Mouse (Mus musculus) cerebellum, postnatal 36 days (tissue): ENCODE measurements around the gene Ick.
A peak's percentile ranks its signal among the peaks of the same experiment; 100 is the strongest.
"Not testable (repeated sequence)": the region's sequence is repeated elsewhere in the genome, so short reads cannot be mapped to it uniquely, and the experiment has no call there.

ENCODE experiments used
- DNase-seq, 2 experiments: peaks; one replicate each; pipeline ENCODE4 v3.0.0; 2021 to 2022; ENCODE audit warnings: mixed read lengths in 2 of 2

Ick gene

DNA sequence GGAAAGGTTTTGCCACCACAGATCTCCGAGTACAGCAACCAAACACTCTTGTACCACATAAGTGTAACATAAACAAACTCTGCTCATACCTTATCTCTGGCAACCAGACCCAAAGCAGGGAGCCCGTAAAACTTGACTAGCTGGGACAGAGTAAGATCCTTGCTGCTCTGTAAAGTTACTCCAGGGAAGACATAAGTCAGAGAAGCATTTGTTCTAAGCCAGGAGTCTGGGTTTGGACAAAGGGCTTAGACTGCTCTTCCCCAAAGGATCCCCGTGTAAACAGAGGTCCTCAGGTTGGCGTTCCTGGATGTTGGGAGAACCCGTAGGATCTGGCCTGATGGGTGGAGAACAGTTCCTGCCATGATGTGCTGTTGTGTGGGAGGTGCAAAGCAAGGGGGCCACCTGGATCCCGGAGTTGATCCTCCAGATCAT lies 3.5 kb upstream of the Ick start:
- DNase-seq: no peak

- DNase-seq: no peak
Observed at GRCm38 (mm10) chr9:78106821-78107220, 2.2 kb upstream of the Ick start.

- DNase-seq: no peak
Observed at GRCm38 (mm10) chr9:78107582-78107911, 1.4 kb upstream of the Ick start.

DNA sequence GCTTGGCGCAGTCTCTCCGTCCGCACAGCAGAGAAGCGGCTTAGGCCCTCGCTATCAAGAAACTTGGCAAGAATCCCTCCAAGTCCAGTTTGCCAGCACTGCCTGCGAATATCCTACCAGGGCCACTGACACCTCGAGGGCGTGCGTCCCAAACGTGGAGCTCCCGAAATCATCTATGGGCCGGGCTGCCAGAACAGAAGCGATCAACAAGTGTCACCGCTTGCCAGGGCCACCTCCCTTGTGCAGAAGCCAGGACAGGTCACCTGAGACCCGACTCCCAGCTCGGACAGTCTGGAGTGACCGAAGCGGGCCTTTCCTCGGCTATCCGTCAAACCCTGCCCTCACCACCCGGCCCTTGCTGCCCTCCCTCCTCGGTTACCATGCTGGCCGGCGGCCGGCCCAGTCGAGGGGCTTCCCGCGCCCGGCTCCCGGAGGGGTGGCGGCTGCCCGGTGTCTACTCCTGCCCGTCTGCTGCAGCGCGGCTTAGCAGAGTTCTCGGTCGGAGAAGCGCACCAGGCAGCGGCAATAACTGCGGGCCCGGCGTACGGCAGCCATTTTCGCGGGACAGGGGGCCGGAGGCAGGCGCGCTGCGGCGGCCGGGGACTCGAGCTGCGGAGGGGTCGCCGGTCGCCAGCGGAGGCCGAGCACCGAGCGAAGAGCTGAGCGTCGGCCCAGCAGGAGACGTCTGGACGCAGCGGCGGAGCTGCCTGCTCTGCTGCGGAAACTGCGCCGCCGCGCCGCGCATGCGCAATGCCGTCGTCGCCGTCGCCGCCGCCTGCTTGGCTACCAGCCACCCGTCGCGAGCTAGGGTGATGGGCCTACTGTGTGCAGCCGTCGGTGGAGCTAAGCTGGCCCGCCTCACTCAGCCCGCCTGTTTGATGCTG lies 838 bp upstream of the Ick start:
- DNase-seq: peak; percentile 82 to 87

DNA sequence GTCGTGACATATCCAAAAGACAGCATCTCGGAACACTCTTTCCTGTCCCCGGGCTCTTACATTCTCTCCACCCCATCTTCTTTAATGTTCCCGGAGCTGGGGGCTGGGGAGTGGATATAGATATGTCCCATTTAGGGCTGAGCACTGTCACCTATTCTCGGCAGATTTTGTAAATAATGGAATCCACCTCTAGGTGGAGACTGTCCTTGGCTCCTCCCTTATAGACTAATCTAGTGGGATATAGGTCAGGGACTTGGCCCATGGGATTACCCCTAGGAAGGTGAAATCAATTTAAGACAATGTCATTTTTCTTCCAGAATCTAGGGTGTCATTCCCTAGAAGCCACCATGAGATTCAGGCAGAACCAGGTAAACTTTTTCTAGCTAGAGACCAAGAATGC lies 664 bp downstream of the Ick start:
- no peak for DNase-seq

DNA sequence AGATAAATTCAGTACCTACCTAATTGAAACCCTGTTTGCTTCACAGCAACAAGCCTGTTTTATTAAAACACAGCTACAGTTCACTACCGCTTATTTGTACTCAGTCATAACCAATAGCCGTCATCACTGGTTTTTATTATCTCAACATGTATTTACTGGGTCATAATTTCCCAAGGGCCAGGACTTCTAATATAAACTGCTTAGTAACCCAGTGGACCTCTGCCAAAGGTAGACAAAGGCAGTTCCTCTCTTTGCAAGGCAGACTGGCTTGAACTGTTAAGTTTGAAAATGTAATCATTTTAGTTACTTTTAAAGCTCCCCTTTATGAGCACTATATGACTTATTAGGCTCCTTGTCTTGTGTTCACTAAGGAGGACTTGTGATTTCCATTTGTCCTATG lies 2.5 kb downstream of the Ick start:
- DNase-seq: no peak

DNA sequence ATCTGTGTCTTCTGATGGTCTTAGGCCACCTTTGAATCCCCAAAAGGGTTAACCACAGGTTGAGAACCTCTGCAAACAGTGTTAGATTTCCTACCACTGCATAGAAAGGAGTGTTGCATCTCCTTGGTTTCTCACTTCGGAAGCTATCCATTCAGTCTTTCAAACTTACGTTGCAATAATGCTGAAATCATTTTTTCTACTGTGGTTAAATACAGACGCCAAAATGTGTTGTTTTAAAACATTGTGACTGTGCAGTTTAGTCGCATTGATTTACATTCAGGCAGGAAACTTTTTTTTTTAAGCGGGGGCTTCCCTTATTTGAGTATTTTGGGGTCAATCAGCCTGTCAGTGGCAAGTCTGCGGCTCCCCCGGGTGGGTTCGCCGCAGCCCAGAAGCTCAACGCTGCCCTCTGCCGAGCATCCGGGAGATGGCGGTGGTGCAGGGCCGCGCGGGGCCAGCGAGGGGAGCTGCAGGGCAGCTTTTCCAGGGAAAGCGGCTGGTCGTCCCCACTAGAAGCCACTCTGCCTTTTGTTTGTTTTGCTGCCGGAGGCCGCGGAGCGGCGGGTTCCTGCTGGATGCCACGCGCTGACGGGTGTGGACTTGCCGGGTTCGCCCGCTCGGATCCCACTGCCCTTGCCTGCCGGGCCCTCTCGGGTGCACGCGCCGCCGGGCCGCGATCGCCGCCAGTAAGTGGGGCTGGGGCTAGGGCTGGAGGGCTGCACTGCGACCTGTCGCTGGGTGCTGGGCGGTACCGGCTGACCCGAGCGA lies 4.0 kb downstream of the Ick start:
- peak; percentile 92 to 93 for DNase-seq

- no peak for DNase-seq
Observed at GRCm38 (mm10) chr9:78113538-78113885, 4.5 kb downstream of the Ick start.

- no peak for DNase-seq
Observed at GRCm38 (mm10) chr9:78115746-78116145, 6.8 kb downstream of the Ick start.

- no peak for DNase-seq
Observed at GRCm38 (mm10) chr9:78117690-78118089, 8.7 kb downstream of the Ick start.

DNA sequence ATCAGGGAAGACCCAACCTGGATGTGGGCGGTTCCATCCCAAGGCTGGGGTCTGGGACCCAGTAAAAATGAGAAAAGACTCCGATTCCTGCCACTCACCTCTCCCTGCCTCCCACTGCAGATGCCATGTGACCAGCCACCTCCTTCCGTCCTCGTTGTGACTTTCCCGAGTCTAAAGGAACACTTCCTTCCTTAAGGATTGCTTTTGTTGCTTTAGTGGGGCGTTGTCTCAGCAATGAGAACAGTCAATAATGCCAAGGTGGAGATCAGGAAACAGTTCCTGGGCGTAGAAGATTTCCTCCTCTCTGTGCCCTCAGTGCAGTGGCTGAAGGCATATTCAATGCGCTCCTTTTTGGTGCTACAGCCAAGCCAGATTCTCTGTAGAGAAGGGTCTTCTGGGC lies 12.4 kb downstream of the Ick start:
- DNase-seq: no peak

DNA sequence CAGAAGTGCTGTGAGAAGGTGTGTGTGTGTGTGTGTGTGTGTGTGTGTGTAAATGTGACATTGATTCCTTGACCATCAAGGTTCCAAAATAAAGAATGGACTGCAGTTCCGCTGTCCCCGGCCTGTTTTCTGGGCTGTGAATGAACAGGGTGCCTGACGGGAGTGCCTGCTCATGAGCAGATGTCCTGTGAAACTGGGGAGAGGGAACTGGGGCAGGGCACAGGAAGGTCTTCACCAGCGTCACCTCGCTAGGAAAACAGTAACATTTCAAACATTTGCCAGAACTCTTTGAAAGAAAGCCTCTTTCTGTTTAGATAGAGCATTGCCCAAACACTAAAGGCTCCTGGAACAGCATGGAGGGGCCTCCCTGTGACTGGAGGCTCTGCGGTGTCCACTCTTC lies 13.0 kb downstream of the Ick start:
- DNase-seq: no peak

GRCm38 (mm10) chr9:78122939-78123712 lies 14.1 kb downstream of the Ick start:
- no peak for DNase-seq

DNA sequence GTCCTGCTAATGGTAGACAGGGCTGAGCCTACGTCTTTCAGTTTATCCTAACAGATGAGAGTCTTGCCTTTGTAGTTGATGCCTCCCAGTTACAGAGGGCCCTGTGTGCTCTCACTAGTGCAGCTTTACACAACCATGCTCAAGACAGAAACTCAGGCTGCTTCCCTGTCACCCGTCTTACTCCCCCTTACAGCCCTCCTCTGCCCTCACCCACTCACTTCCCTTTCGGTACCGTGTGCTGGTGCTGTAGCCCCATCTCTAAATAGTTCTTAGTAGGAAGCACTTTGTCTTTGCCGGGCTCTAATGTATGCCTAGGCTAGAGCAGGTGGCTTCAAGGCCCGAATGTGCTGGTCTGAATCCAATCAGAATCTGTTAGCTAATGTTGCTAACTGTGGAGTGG lies 15.3 kb downstream of the Ick start:
- DNase-seq: no peak

DNA sequence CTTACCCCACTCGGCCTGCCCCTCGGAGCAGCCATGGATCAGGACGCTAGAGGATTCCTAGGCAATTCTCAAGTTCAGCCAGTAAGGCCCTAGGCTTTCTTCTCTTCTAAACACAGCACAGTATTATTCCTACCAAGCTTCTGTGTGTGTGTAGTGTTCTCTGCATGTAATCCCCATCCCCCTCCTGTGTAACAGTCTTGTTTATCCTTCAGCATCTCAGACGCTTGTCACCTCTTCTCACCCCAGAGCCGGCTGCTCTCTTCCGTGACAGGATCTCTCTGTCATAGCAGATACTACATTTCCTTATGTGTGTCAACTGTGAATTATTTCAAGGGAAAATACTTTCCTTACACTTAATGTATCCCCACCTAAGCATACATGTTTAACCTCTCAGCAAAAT lies 17.0 kb downstream of the Ick start:
- DNase-seq: no peak

- DNase-seq: no peak
Observed at GRCm38 (mm10) chr9:78126643-78127042, 17.7 kb downstream of the Ick start.

GRCm38 (mm10) chr9:78135658-78136057 lies 26.7 kb downstream of the Ick start:
- no peak for DNase-seq

DNA sequence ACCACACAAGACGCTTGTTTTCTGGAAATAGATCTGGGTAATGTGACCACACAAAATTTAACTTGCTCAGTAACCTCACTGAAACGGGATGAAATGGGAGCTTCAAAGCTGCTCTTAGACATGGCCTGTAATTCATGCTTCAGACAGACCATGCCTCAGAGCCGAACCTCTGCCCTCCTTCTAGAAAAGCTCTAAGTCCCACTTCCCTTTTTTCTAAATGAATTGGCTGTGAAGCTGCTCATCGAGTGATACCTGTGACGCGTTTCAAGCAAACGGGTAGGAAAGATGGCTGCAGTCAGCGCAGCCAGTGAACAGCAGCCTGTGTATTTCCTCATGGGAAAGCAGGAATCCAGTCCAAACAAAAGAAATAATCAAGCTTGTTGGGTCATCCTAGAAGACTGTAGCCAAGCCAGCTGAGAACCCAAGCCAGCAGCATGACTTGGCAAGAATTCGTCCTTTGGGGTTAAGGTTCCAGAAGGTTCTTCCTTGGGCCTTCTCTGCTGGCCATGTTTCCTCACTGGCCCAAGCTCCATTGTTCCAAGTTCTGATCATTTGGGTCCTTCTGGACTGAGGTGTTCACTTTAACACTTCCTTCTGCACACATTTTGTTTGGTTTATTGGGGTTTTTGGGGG lies 29.2 kb downstream of the Ick start:
- no peak for DNase-seq

- no peak for DNase-seq
Observed at GRCm38 (mm10) chr9:78139463-78139862, 30.5 kb downstream of the Ick start.

- DNase-seq: no peak
Observed at GRCm38 (mm10) chr9:78146099-78146498, 37.1 kb downstream of the Ick start.

DNA sequence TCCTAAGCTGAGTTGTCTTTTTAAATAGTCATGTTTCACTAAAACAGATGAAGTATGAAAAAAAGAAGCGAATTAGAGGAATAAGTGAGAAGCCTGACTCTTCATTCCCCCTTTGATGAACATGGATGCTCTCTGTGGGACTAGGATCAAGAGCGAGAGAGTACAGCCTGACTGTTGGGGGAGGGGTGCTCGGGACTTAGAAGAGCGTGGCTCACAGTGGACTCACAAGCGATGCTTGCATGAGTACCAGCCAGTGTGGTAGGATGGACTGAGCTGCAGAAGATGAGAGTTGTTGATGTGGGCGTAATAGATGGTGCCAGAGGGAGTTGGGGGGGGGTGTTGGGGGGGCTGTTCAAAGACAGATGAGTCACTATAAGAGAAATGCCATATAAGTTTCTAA lies 37.6 kb downstream of the Ick start:
- no peak for DNase-seq

- DNase-seq: no peak
Observed at GRCm38 (mm10) chr9:78148149-78148548, 39.2 kb downstream of the Ick start.

GRCm38 (mm10) chr9:78149770-78150169 lies 40.8 kb downstream of the Ick start:
- DNase-seq: not testable (repeated sequence)
